Mouse (Mus musculus) layer of hippocampus, adult 11-12 months (tissue): ENCODE results near the gene Plekha5.
A peak's percentile ranks its signal among the peaks of the same experiment; 100 is the strongest.
"Not testable (repeated sequence)": the region's sequence is repeated elsewhere in the genome, so short reads cannot be mapped to it uniquely, and the experiment has no call there.

Experiments
- DNase-seq: peaks from one replicate; pipeline ENCODE4 v3.0.0; 2022; ENCODE audit warnings: low spot score

Gene Plekha5

GRCm38 (mm10) chr6:140489570-140489969 is 65.7 kb downstream of the Plekha5 start:
- DNase-seq: no peak

DNA sequence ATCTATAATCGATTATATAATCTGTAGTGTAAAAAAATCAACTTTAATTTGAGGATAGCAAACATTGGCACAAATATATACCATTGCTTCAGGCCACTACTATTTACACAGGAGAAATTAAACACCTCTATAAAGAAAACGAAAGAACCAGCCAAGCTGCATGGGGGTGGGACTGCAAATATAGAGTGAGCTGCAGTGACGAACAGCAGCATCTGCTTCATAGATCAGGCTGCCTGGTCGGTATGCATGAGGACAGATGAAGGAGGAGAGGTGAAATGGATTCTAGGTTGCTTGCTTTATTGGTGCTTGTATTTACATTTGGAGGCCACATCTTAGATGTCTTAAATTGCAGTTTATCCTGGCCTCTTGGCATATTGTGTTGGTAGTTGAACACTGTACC is 66.4 kb downstream of the Plekha5 start:
- DNase-seq: no peak

DNA sequence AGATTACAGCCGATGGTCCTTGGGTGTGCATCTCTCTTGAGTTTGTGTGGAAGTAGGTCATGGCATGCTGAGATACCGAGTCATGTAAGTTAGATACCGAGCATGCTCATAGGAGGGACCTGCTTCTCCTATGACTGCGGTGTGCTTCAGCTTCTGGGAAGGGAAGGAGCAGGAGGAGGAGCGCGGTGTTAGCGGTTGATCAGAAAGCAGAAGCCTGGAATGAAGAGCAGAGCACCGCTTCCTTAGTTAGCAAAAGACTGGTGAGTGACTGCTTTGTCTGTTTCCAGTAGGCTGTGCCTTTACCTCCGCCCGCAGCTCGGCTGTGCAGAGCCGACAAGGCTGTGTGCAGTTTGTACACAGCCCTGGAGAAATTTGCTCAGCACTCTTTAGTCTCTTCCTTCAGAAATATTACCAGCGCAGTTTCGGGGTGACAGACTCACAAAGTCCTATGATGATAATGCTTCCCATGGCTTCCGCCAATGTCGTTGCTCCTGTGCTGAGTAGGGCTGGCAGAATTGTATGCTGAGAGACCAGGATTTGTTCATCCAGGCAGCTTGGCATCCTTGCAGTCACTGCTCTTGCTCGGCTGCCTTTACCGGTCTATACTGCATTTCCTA is 67.2 kb downstream of the Plekha5 start:
- DNase-seq: peak; percentile 44

DNA sequence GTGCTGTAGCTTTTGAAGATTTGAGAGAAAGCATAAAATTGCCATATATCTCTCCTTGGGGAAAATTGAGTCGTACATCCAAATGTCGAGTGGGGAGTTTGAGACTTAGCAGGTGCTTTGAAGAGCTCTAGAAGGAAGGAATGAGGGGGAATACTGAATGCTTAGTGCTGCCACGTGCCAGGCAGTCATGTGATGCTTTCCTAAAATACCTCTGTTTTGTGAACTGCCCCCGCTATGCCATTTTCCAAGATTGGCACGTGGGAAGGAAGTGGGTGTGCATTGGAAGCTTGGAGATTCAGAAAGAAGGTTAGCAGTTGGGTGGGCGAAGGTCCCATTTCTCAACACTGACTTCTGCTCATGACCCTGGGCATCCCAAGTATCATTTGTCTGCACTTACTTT is 68.2 kb downstream of the Plekha5 start:
- DNase-seq: no peak

DNA sequence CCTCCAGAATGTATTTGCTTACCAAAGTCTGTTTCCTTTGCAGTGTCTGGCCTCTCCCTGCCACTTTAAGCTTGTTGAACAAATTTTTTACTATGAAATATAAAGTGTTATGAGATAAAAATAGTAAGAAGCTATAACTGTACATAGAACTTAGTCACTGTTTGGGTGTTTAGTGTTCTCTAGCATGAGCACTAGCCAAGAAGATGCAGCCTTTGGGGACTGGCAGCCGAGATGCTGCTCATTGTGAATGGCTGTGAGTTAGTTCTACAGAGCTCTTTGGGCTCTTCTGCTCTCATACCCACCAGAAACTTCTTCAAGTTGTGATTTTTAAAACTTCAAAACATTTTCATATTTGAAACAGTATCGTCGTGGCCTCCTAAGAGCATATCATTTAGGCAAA is 74.2 kb downstream of the Plekha5 start:
- no peak for DNase-seq

GRCm38 (mm10) chr6:140498958-140499357 is 75.1 kb downstream of the Plekha5 start:
- no peak for DNase-seq

GRCm38 (mm10) chr6:140500829-140501228 is 77.0 kb downstream of the Plekha5 start:
- DNase-seq: not testable (repeated sequence)

- DNase-seq: no peak
These were observed 78.0 kb downstream of the Plekha5 start for GRCm38 (mm10) chr6:140501841-140502240.

- DNase-seq: no peak
These were observed 80.9 kb downstream of the Plekha5 start for GRCm38 (mm10) chr6:140504796-140505195.

- DNase-seq: no peak
These were observed 83.8 kb downstream of the Plekha5 start for GRCm38 (mm10) chr6:140507605-140508004.

DNA sequence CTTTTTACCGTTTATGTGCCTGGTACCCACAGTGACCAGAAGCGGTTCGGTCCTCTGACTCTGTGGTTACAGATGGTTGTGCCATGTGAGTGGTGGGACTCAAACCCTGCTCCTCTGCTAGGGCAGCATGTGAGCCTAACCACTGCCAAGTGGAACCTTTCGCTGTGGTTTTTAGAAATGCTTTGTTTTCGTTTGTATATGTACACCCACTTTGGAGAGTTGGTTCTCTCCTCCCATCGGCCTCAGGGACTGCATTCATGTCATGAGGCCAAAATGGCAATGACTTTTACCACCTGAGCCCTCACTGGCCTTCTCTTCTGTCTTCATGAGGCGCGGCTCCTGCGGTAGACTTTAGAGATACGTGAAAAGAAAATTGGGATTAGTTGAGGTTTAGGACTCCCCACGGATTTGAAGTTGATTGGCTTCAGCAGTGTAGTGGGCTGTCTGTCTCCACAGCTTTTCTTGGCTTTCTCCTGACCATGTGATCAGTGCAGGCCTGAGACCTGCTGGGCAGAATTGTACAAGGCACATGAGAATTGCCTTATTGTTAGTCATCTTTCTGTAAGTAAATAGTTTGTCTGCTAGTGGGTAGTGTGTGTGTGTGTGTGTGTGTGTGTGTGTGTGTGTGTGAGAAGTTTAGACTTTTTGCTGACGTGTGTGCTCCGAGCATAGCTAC is 84.8 kb downstream of the Plekha5 start:
- no peak for DNase-seq

- DNase-seq: no peak
These were observed 85.3 kb downstream of the Plekha5 start for GRCm38 (mm10) chr6:140509151-140509530.

DNA sequence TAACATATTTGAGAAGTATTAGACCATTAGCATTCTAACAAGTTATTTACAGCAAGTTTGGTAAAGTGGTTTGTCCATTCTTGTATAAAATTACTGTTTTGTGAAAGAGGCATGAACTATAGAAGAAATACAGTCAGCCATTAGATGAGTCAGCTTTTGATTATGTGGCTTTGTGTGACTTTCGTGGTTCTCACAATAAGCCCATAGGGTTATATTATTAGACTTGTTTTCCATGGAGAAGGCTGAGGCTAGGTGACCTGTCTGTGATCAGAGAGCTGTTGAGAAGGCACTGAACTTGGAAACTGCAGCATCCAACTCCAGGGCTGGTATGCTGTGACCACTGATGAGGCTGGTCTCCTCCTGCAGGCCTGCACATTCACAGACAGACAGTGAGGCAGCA is 88.2 kb downstream of the Plekha5 start:
- no peak for DNase-seq

DNA sequence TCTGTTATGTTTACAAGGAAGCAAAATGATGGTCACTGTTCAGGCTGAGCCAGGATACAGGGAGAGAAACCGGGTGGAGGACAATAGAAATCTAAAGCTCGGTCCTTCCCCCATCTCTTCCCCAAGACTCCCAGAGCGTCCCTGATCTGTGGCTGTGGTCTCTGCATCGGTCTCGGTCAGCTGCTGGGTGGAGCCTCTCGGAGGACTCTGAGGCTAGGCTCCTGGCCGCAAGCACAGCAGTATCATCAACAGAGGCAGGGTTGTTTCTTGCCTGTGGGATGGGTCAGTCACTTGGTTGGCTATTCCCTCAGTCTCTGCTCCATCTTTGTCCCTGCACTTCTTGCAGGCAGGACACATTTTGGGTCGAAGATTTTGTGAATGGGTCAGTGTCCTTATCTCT is 88.6 kb downstream of the Plekha5 start:
- no peak for DNase-seq

DNA sequence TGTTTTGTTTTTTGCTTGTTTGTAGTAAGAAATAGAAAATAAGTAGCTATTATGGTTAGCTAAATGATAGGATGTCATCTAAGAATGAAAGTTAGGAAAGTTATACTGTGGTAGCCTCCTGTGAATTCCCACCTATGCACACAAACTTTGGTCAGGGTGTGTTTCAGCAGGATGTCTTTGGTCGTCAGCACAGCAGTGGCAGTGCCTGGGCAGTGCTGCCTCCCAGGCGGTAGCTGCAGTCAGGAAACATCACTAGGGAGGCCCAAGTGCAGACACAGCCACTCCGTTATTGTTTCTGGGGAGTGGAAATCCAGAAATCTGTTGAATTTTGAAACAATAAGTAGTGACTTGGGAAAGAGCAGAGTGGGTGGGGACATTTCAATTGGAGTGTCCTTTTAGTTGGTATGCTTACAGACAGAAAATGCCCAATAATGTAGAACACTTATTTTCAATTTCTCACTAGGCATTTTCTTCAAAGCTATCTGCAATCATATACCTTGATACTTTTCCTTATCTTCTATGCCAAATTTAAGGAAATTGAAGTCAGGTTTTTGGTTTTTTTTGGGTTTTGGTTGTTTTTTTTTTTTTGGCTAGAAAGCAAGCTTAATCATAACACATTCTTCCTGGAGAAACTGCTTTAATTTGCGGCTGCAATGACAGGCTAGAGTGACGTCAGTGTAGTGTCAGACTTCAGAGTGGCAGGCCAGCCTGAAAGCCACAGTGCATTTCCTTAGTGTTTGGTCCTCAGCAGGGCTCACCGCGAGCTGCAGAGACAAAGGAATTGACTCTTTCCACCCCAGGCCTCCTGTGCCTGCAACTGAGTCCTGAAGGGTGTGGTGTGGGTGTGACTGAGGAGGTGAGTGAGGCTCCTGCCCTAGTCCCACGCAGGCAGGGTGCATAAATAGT is 90.6 kb downstream of the Plekha5 start:
- no peak for DNase-seq

DNA sequence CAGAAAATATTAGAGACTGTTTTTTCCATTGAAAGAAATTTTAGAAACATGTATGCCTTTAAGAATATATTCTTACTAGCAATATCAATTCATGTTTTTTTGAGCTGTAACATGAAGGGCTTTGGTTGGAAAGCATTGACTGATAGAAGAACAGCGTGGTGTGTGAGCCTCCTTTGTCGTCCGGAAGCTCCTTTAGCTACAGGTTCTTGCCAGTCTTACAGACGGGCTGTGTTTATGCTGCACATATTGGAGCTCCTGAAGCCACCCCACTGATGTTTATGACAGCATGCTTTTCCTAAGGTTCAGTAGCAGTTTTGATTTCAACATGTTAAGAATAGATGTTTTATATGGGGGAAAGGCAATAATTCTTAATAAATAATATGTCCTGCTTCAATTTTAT is 91.7 kb downstream of the Plekha5 start:
- DNase-seq: no peak

DNA sequence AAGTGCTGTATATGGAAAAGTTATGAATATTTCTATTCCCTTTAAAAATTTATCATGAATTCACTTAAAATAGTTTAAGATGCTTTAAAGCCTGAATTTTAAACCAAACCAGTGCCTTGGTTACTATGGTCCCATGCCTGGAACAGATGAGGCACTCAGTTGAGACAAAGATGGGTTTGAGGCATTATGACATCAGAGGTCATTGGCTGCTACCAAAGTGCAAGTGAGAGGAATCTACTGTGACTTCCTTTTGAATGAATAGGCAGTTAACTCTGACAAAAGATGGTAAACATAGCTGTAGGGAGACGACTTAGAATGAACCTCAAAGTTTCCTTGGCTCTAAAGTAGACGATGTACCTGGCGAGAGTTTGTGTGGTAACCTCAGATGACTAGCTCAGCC is 92.3 kb downstream of the Plekha5 start:
- no peak for DNase-seq

DNA sequence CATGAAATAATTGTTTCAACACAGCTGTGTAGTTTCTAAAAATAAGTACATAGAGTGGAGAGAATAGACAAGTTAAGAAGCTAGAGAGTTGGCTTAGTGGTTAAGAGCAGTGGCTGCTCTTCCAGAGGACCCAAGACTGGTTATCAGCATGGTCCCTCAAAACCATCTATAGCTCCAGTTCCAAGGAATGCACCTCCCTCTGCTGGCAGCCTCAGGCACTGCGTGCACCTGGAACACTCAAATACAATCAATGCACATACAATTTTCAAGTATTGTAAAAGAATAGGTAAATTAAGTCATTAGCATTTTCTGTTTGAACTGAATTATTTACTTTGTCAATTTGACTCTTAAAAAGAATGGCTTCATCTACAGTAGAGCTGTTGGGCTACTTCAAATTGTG is 93.3 kb downstream of the Plekha5 start:
- DNase-seq: no peak

DNA sequence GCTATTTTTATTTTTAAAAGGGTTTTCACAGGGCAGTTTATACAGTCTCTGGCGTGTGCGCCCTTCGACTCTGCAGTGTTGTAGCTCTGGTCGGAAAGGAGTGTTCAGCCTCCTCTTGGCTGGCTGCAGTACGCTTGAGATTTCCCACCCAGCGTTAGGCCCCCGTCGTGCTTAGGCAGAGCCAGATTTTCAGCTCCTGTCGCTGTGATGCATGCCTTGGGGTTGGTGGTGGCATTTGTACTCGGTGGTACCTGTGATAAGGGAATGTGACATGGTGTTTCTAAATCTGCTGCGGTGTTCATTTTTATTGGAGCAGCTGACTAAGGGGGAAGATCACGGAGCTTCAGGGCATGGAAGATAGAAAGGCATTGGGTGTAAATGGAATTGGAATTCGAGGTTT is 95.2 kb downstream of the Plekha5 start:
- no peak for DNase-seq

- DNase-seq: no peak
These were observed 95.8 kb downstream of the Plekha5 start for GRCm38 (mm10) chr6:140519488-140520159.

- DNase-seq: no peak
These were observed 97.1 kb downstream of the Plekha5 start for GRCm38 (mm10) chr6:140520961-140521360.

GRCm38 (mm10) chr6:140521832-140522231 is 98.0 kb downstream of the Plekha5 start:
- no peak for DNase-seq
